ENCODE assay signal across 10 mouse cellular contexts in genomic region chr1:60716567-60716966, GRCm38 (mm10). TPM values are rescaled to one million over a fixed set of nuclear protein-coding genes. Genes with fewer than 3 reads are reported as not detected.
DNase-seq lines count a peak whose midpoint lies in the region; ATAC-seq and TF ChIP-seq lines count a peak whose summit lies in the region.
"Had no signal": no experiment of that assay in that cellular context is flagged by ENCODE, and none has a peak within 500 bp of the region (broad histone marks: within the 10 kb centered on the region; RNA-seq: fewer than 3 reads in every experiment).

Cd28 (plus strand) TSS chr1:60716800.

- 0 out of 2 replicates have a peak within 1 kb of the TSS, but pooled peaks have one; percentile 26 for H3K27ac ChIP-seq in hindbrain, postnatal 0 days
- no peak within 1 kb of the TSS for H3K27ac ChIP-seq in hindbrain, embryonic 11.5 days (ENCODE audit: low read depth, low read length)
- H3K27ac ChIP-seq in stomach, embryonic 14.5 days (ENCODE audit: low read length): peak within 1 kb of the TSS; percentile 34; the same call in 1 of the 2 replicates
- H3K27ac ChIP-seq in stomach, postnatal 0 days (replicated peaks): no peak within 1 kb of the TSS
- peak within 1 kb of the TSS; percentile 23 for H3K27ac ChIP-seq in stomach, embryonic 15.5 days

- TF ChIP-seq EP300 in stomach, postnatal 0 days (optimal IDR thresholded peaks at IDR 0.05): no peak

- no peak for ATAC-seq in hindbrain, postnatal 0 days
- no peak for ATAC-seq in hindbrain, embryonic 11.5 days (ENCODE audit: low FRiP score)
- ATAC-seq in stomach, embryonic 14.5 days (ENCODE audit: insufficient number of reproducible peaks, insufficient read depth, low FRiP score, low read depth): no peak
- ATAC-seq in stomach, postnatal 0 days (ENCODE audit: low FRiP score, low TSS enrichment): no peak
- ATAC-seq in stomach, embryonic 15.5 days (ENCODE audit: insufficient read depth, low FRiP score, low read depth): no peak

- no peaks in the 10 kb centered on the region for H3K36me3 ChIP-seq in hindbrain, postnatal 0 days (ENCODE audit: insufficient read depth, low read length)
- no peaks in the 10 kb centered on the region for H3K36me3 ChIP-seq in hindbrain, embryonic 11.5 days (ENCODE audit: control insufficient read depth, insufficient read depth, low read length)
- H3K36me3 ChIP-seq in stomach, embryonic 14.5 days (ENCODE audit: control insufficient read depth, insufficient read depth, low read length): no peaks in the 10 kb centered on the region
- no peaks in the 10 kb centered on the region for H3K36me3 ChIP-seq in stomach, postnatal 0 days (ENCODE audit: control insufficient read depth, insufficient read depth, low read length)
- no peaks in the 10 kb centered on the region for H3K36me3 ChIP-seq in stomach, embryonic 15.5 days

- 87% methylated on average over 5 of the region's 5 CpGs for WGBS in hindbrain, postnatal 0 days
- WGBS in hindbrain, embryonic 11.5 days: 91% methylated on average over 5 of the region's 5 CpGs
- 71% methylated on average over 5 of the region's 5 CpGs for WGBS in stomach, embryonic 14.5 days
- WGBS in stomach, postnatal 0 days: 83% methylated on average over 5 of the region's 5 CpGs
- WGBS in stomach, embryonic 15.5 days: 82% methylated on average over 5 of the region's 5 CpGs

- peaks cover 5% of the 10 kb centered on the region for H3K4me1 ChIP-seq in hindbrain, postnatal 0 days (ENCODE audit: insufficient read depth, low read length)
- H3K4me1 ChIP-seq in hindbrain, embryonic 11.5 days (replicated peaks; ENCODE audit: control insufficient read depth, insufficient read depth, low read length): no peaks in the 10 kb centered on the region
- peaks cover 9% of the 10 kb centered on the region for H3K4me1 ChIP-seq in stomach, embryonic 14.5 days (ENCODE audit: control insufficient read depth, insufficient read depth, low read length)
- no peaks in the 10 kb centered on the region for H3K4me1 ChIP-seq in stomach, postnatal 0 days (replicated peaks; ENCODE audit: control insufficient read depth, insufficient read depth)
- H3K4me1 ChIP-seq in stomach, embryonic 15.5 days: 0 out of 2 replicates have a peak, but pooled peaks cover 5% of the 10 kb centered on the region

- H3K9ac ChIP-seq in hindbrain, postnatal 0 days (replicated peaks; ENCODE audit: low read length): no peak within 1 kb of the TSS
- H3K9ac ChIP-seq in hindbrain, embryonic 11.5 days (ENCODE audit: low read depth, low read length): no peak within 1 kb of the TSS
- no peak within 1 kb of the TSS for H3K9ac ChIP-seq in stomach, embryonic 14.5 days (replicated peaks; ENCODE audit: low read depth, low read length)
- no peak within 1 kb of the TSS for H3K9ac ChIP-seq in stomach, postnatal 0 days (ENCODE audit: low read length)
- no peak within 1 kb of the TSS for H3K9ac ChIP-seq in stomach, embryonic 15.5 days

- H3K4me3 ChIP-seq in hindbrain, postnatal 0 days (ENCODE audit: low read length): no peak within 1 kb of the TSS
- H3K4me3 ChIP-seq in hindbrain, embryonic 11.5 days (ENCODE audit: low read depth, low read length): no peak within 1 kb of the TSS
- H3K4me3 ChIP-seq in stomach, embryonic 14.5 days (ENCODE audit: low read depth, low read length): no peak within 1 kb of the TSS
- H3K4me3 ChIP-seq in stomach, postnatal 0 days (ENCODE audit: low read depth, low read length): no peak within 1 kb of the TSS
- no peak within 1 kb of the TSS for H3K4me3 ChIP-seq in stomach, embryonic 15.5 days (replicated peaks)

- H3K4me2 ChIP-seq in hindbrain, postnatal 0 days (ENCODE audit: low read depth, low read length): no peak within 1 kb of the TSS
- no peak within 1 kb of the TSS for H3K4me2 ChIP-seq in hindbrain, embryonic 11.5 days (replicated peaks; ENCODE audit: low read depth, low read length)
- no peak within 1 kb of the TSS for H3K4me2 ChIP-seq in stomach, embryonic 14.5 days (replicated peaks; ENCODE audit: low read depth, low read length)
- no peak within 1 kb of the TSS for H3K4me2 ChIP-seq in stomach, postnatal 0 days (replicated peaks; ENCODE audit: low read depth)
- H3K4me2 ChIP-seq in stomach, embryonic 15.5 days: no peak within 1 kb of the TSS

- no peak for TF ChIP-seq CTCF in hindbrain, postnatal 0 days (IDR thresholded peaks at IDR 0.05; ENCODE audit: low read depth)
- no peak for TF ChIP-seq CTCF in stomach, postnatal 0 days (IDR thresholded peaks at IDR 0.05; ENCODE audit: low read depth)

- no peaks in the 10 kb centered on the region for H3K9me3 ChIP-seq in hindbrain, postnatal 0 days (ENCODE audit: low read length)
- H3K9me3 ChIP-seq in hindbrain, embryonic 11.5 days (ENCODE audit: control insufficient read depth, low read length): no peaks in the 10 kb centered on the region
- H3K9me3 ChIP-seq in stomach, embryonic 14.5 days (ENCODE audit: control insufficient read depth, low read depth, low read length): no peaks in the 10 kb centered on the region
- H3K9me3 ChIP-seq in stomach, postnatal 0 days (ENCODE audit: control insufficient read depth, low read length): no peaks in the 10 kb centered on the region
- H3K9me3 ChIP-seq in stomach, embryonic 15.5 days: no peaks in the 10 kb centered on the region

- DNase-seq in hindbrain, postnatal 0 days (ENCODE audit: low spot score): no peak
- DNase-seq in hindbrain, embryonic 11.5 days (ENCODE audit: low spot score): no peak
- DNase-seq in stomach, postnatal 0 days (ENCODE audit: low spot score): no peak
- peak; percentile 18 for DNase-seq in heart, postnatal 4 days
- DNase-seq in yolk sac, embryonic 10.5 days (ENCODE audit: low spot score): no peak
- DNase-seq in left cerebral cortex, postnatal 10 days (ENCODE audit: extremely low spot score in 1 of 2, low spot score in 2 of 2): no peak
- DNase-seq: adrenal gland, postnatal 14 days; cerebellum, adult 9-11 months had no signal

- intact Hi-C loops in left cerebral cortex, postnatal 10 days (cut with DNase I): no loop called here

- H3K27me3 ChIP-seq in hindbrain, postnatal 0 days (ENCODE audit: insufficient read depth, low read length): no peaks in the 10 kb centered on the region
- H3K27me3 ChIP-seq in hindbrain, embryonic 11.5 days (ENCODE audit: control insufficient read depth, insufficient read depth, low read length): no peaks in the 10 kb centered on the region
- no peaks in the 10 kb centered on the region for H3K27me3 ChIP-seq in stomach, embryonic 14.5 days (ENCODE audit: control insufficient read depth, insufficient read depth, low read length)
- H3K27me3 ChIP-seq in stomach, postnatal 0 days (ENCODE audit: control insufficient read depth, insufficient read depth, low read length): no peaks in the 10 kb centered on the region
- H3K27me3 ChIP-seq in stomach, embryonic 15.5 days (replicated peaks): no peaks in the 10 kb centered on the region

RNA-seq across cellular contexts. Expression of gene Cd28, which starts in this region (rescaled TPM):
- total RNA-seq in hindbrain, postnatal 0 days (2014; rRNA removed): 0.14 and 0.16 TPM in 2 replicates
- polyA plus RNA-seq in hindbrain, postnatal 0 days (2015; fragmentation: Nextera tagmentation; extraction: Ambion mirVana): 0.10 and 0.15 TPM in 2 replicates
- 0.07 and 0.09 TPM in 2 replicates for polyA plus RNA-seq in hindbrain, embryonic 11.5 days (2014; fragmentation: Nextera tagmentation; extraction: Ambion mirVana)
- 0.13 and 0.25 TPM in 2 replicates for polyA plus RNA-seq in stomach, embryonic 14.5 days (2014; fragmentation: Nextera tagmentation; extraction: Ambion mirVana)
- polyA plus RNA-seq in stomach, postnatal 0 days (2015; fragmentation: Nextera tagmentation; extraction: Ambion mirVana): 0.06 and 0.18 TPM in 2 replicates
- total RNA-seq in heart, postnatal 4 days (2021): under 1 TPM; 0.63 to 0.71 TPM
- polyA plus RNA-seq in stomach, embryonic 15.5 days (2015; fragmentation: Nextera tagmentation; extraction: Ambion mirVana): 0.18 and 0.27 TPM in 2 replicates
- under 1 TPM; 0.21 to 0.77 TPM for total RNA-seq in left cerebral cortex, postnatal 10 days (2021)

Comparison
In these comparisons a context has a peak if more than half of its experiments do, and no peak if none do; other contexts are left out.
1. H3K27ac ChIP-seq: peak in hindbrain, postnatal 0 days (single experiment), stomach, embryonic 14.5 days (single experiment) and stomach, embryonic 15.5 days (single experiment); none in hindbrain, embryonic 11.5 days (single experiment) and stomach, postnatal 0 days (single experiment).
2. Peak in DNase-seq in heart, postnatal 4 days; RNA of the gene not detected or under 1 TPM.